Mouse (Mus musculus): ENCODE results near the gene Esf1. TPM values are rescaled to one million over a fixed set of nuclear protein-coding genes. Genes with fewer than 3 reads are reported as not detected.

The Esf1 gene
- polyA plus RNA-seq, 1 experiment from 2014 or later: 10.2 TPM

GRCm38 (mm10) chr2:140078600-140079280 lies 91.6 kb downstream of the Esf1 start:
- Histone ChIP-seq H3K4me1 (ENCODE audit: control insufficient read depth, insufficient read depth, low read length) (no peaks in the 10 kb centered on the region), H3K27me3 (replicated peaks; ENCODE audit: control insufficient read depth, insufficient read depth, low read length) (no peaks in the 10 kb centered on the region), H3K36me3 (ENCODE audit: control insufficient read depth, insufficient read depth, low read length) (no peaks in the 10 kb centered on the region), H3K9me3 (replicated peaks; ENCODE audit: control insufficient read depth, low read length) (no peaks in the 10 kb centered on the region), H3K4me2 (ENCODE audit: low read length) (no peak overlapping the region), H3K4me3 (ENCODE audit: low read depth, low read length) (no peak overlapping the region), H3K27ac (ENCODE audit: low read depth, low read length) (no peak overlapping the region), H3K9ac (ENCODE audit: low read length) (no peak overlapping the region)
- no peak for ATAC-seq
- DNase-seq (ENCODE audit: low spot score): no peak
- WGBS: 53% methylated on average over 6 of the region's 6 CpGs

- no peak for ATAC-seq
- 16% methylated on average over 1 of the region's 1 CpGs for WGBS
- H3K27ac ChIP-seq (ENCODE audit: low read depth, low read length): no peak overlapping the region
- H3K4me1 ChIP-seq (ENCODE audit: control insufficient read depth, insufficient read depth, low read length): no peaks in the 10 kb centered on the region
- no peak overlapping the region for H3K9ac ChIP-seq (ENCODE audit: low read length)
- no peak overlapping the region for H3K4me3 ChIP-seq (ENCODE audit: low read depth, low read length)
- no peaks in the 10 kb centered on the region for H3K36me3 ChIP-seq (ENCODE audit: control insufficient read depth, insufficient read depth, low read length)
- DNase-seq (ENCODE audit: low spot score): no peak
- no peaks in the 10 kb centered on the region for H3K9me3 ChIP-seq (replicated peaks; ENCODE audit: control insufficient read depth, low read length)
- no peaks in the 10 kb centered on the region for H3K27me3 ChIP-seq (replicated peaks; ENCODE audit: control insufficient read depth, insufficient read depth, low read length)
- no peak overlapping the region for H3K4me2 ChIP-seq (ENCODE audit: low read length)
Observed at GRCm38 (mm10) chr2:140077476-140077875, 92.9 kb downstream of the Esf1 start.

- 88% methylated on average over 3 of the region's 3 CpGs for WGBS
Observed at GRCm38 (mm10) chr2:140075150-140075549, 95.2 kb downstream of the Esf1 start.

More at GRCm38 (mm10) chr2:140075150-140075549, 95.2 kb downstream of the Esf1 start:
- H3K4me1 ChIP-seq (ENCODE audit: control insufficient read depth, insufficient read depth, low read length): no peaks in the 10 kb centered on the region
- no peaks in the 10 kb centered on the region for H3K27me3 ChIP-seq (replicated peaks; ENCODE audit: control insufficient read depth, insufficient read depth, low read length)
- H3K27ac ChIP-seq (ENCODE audit: low read depth, low read length): no peak overlapping the region
- no peak overlapping the region for H3K4me2 ChIP-seq (ENCODE audit: low read length)
- H3K4me3 ChIP-seq (ENCODE audit: low read depth, low read length): no peak overlapping the region
- H3K36me3 ChIP-seq (ENCODE audit: control insufficient read depth, insufficient read depth, low read length): no peaks in the 10 kb centered on the region
- no peak for ATAC-seq
- no peak for DNase-seq (ENCODE audit: low spot score)
- H3K9me3 ChIP-seq (replicated peaks; ENCODE audit: control insufficient read depth, low read length): no peaks in the 10 kb centered on the region
- no peak overlapping the region for H3K9ac ChIP-seq (ENCODE audit: low read length)

Other genes starting within 250 kb of the Esf1 start
- 18.9 and 20.0 TPM in 2 replicates for gene Tasp1, start 103.8 kb downstream of the Esf1 start, polyA plus RNA-seq (2014; fragmentation: Nextera tagmentation; extraction: Ambion mirVana)
- not detected in 2 replicates for gene Gm17374, start 18.5 kb downstream of the Esf1 start, polyA plus RNA-seq (2014; fragmentation: Nextera tagmentation; extraction: Ambion mirVana)
- 41.5 and 47.2 TPM in 2 replicates for gene Ndufaf5, start 85 bp upstream of the Esf1 start, polyA plus RNA-seq (2014; fragmentation: Nextera tagmentation; extraction: Ambion mirVana)
- gene Sel1l2, start 219.1 kb upstream of the Esf1 start, polyA plus RNA-seq (2014; fragmentation: Nextera tagmentation; extraction: Ambion mirVana): not detected in 2 replicates
- gene Macrod2, start 224.7 kb upstream of the Esf1 start, polyA plus RNA-seq (2014; fragmentation: Nextera tagmentation; extraction: Ambion mirVana): 49.2 and 63.6 TPM in 2 replicates